Mouse (Mus musculus): ENCODE data around the gene Gpr1. TPM values are rescaled to one million over a fixed set of nuclear protein-coding genes. Genes with fewer than 3 reads are reported as not detected.
A peak's percentile ranks its signal among the peaks of the same experiment; 100 is the strongest.
"Not testable (repeated sequence)": the region's sequence is repeated elsewhere in the genome, so short reads cannot be mapped to it uniquely, and the experiment has no call there.

Gene Gpr1
- polyA plus RNA-seq, 1 experiment from 2014 or later, result 0.71 TPM

DNA sequence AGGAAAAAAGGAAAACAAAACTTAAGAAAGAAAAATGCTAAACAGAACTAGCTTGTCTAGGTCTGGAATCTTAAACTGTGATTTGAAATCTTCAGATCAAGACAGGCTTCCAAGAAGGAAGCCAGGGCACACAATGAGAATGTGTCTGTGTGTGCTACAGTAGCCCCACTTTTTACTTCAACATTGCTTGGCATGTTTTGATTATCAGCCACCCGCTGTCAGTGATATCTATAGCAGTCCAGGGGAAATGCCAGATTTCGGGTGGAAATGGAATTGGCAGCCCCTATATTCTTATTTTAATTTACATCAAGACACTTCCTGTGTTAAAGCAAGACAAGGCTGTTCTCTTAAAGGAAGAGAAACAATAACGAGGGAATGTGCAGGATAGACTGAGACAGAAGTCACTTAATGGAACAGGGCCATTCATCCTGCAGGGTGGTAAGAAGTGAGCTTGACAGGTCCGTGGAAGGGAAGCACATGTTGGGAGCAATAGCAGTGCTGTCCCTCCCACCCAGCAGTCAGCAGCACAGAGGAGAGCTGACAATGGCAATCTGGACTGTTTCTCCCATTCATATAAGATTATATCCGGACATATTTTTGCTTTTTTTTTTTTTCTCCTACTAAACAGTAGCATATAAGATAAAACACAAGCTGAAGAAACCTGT is 18.4 kb downstream of the Gpr1 start:
- H3K9me3 ChIP-seq (ENCODE audit: control insufficient read depth, low read length), result no peaks in the 10 kb centered on the region
- H3K27me3 ChIP-seq (ENCODE audit: control insufficient read depth, insufficient read depth, low read length), result no peaks in the 10 kb centered on the region
- H3K4me3 ChIP-seq (replicated peaks; ENCODE audit: low read depth, low read length), result no peak overlapping the region
- H3K4me1 ChIP-seq (ENCODE audit: control insufficient read depth, insufficient read depth, low read length), result no peaks in the 10 kb centered on the region
- no peak overlapping the region for H3K9ac ChIP-seq (replicated peaks; ENCODE audit: low read length)
- DNase-seq, result no peak
- H3K27ac ChIP-seq (replicated peaks; ENCODE audit: low read depth, low read length), result no peak overlapping the region
- WGBS, result 77% methylated on average over 5 of the region's 5 CpGs
- no peaks in the 10 kb centered on the region for H3K36me3 ChIP-seq (ENCODE audit: control insufficient read depth, insufficient read depth, low read length)
- ATAC-seq (ENCODE audit: low FRiP score, low TSS enrichment), result no peak
- no peak overlapping the region for H3K4me2 ChIP-seq (ENCODE audit: low read length)

DNA sequence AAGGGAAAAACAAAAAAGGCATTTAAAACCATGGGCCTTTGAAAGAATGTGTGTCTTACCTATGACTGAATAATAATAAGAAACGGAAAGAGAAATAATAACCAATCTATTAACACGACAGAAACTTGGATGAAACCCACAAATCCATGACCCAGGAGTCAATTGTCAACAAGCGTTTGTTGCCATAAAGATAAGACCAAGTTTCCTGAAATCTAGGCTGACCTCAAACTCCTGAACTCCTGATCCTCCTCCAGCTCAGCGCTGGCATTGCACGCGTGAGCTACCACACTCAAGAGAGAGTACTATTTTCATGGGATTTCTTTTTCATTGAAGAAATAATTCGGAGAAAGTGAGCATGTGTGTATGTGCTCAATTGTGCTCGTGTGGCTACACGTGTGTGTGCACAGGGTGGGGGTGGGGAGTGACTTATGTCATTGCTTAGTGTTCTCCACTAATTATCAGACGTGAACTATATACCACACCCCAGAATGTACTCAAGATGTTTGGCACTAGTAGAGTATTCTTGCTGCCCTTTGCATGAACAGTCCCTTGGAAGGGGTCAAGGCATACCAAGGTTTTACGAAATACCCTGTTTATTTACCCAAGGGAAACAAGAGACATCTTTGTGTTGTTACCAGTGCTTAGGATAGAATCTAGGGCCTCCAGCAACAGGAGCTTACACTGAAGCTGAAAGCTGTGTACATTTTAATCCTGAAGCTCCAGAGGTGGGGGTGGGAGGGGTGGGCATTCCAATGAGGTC is 21.9 kb downstream of the Gpr1 start:
- ATAC-seq (ENCODE audit: low FRiP score, low TSS enrichment), result no peak
- no peak overlapping the region for H3K9ac ChIP-seq (replicated peaks; ENCODE audit: low read length)
- no peaks in the 10 kb centered on the region for H3K27me3 ChIP-seq (ENCODE audit: control insufficient read depth, insufficient read depth, low read length)
- DNase-seq, result no peak
- WGBS, result 93% methylated on average over 11 of the region's 11 CpGs
- H3K27ac ChIP-seq (replicated peaks; ENCODE audit: low read depth, low read length), result no peak overlapping the region
- no peak overlapping the region for H3K4me3 ChIP-seq (replicated peaks; ENCODE audit: low read depth, low read length)
- H3K9me3 ChIP-seq (ENCODE audit: control insufficient read depth, low read length), result no peaks in the 10 kb centered on the region
- H3K4me2 ChIP-seq (ENCODE audit: low read length), result no peak overlapping the region
- H3K4me1 ChIP-seq (ENCODE audit: control insufficient read depth, insufficient read depth, low read length), result no peaks in the 10 kb centered on the region
- no peaks in the 10 kb centered on the region for H3K36me3 ChIP-seq (ENCODE audit: control insufficient read depth, insufficient read depth, low read length)

DNA sequence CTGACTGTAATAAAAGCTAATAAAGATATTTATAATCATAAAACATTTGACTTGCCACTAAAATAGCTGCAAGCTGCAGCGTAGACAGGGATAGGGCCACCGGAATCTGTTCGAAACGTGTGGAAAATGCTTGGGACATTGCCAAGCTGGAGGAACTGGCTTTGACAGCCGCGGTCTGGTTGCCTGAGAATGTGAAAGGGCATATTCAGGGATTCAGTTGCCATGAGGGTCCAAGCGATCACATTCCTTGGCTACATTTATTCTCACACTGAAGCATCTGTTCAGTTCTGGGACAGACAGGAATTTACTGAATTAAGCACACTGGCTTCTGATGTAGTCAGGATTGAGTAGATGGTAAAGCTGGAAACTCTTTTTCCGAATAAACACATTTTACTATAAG is 23.5 kb downstream of the Gpr1 start:
- no peaks in the 10 kb centered on the region for H3K27me3 ChIP-seq (ENCODE audit: control insufficient read depth, insufficient read depth, low read length)
- H3K9ac ChIP-seq (replicated peaks; ENCODE audit: low read length), result no peak overlapping the region
- H3K4me3 ChIP-seq (replicated peaks; ENCODE audit: low read depth, low read length), result no peak overlapping the region
- H3K9me3 ChIP-seq (ENCODE audit: control insufficient read depth, low read length), result no peaks in the 10 kb centered on the region
- H3K4me1 ChIP-seq (ENCODE audit: control insufficient read depth, insufficient read depth, low read length), result no peaks in the 10 kb centered on the region
- ATAC-seq (ENCODE audit: low FRiP score, low TSS enrichment) (no peak), DNase-seq (peak; percentile 23)
- H3K27ac ChIP-seq (replicated peaks; ENCODE audit: low read depth, low read length), result no peak overlapping the region
- H3K4me2 ChIP-seq (ENCODE audit: low read length), result no peak overlapping the region
- 81% methylated on average over 8 of the region's 8 CpGs for WGBS
- no peaks in the 10 kb centered on the region for H3K36me3 ChIP-seq (ENCODE audit: control insufficient read depth, insufficient read depth, low read length)

DNA sequence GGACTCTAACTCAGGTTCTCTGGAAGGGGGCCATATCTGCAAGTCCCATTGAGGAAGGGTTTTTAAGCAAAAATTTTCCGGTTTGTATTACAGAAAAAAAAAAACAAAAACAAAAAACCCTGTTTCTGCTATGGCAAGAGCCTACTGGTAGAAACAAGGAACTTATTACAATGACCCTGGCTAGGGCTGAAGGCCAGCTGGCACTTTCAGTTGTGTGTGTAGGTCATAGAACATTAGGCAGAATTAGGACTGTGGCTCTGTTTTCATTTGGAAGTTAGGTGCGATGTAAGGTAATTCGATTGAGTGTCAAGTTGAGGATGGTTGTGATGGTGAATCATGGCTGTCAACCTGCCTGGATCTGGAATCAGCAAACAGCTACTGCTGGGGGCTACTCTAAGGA is 25.8 kb downstream of the Gpr1 start:
- no peaks in the 10 kb centered on the region for H3K4me1 ChIP-seq (ENCODE audit: control insufficient read depth, insufficient read depth, low read length)
- no peak overlapping the region for H3K9ac ChIP-seq (replicated peaks; ENCODE audit: low read length)
- DNase-seq (no peak), ATAC-seq (ENCODE audit: low FRiP score, low TSS enrichment) (no peak)
- no peak overlapping the region for H3K4me2 ChIP-seq (ENCODE audit: low read length)
- no peak overlapping the region for H3K27ac ChIP-seq (replicated peaks; ENCODE audit: low read depth, low read length)
- H3K36me3 ChIP-seq (ENCODE audit: control insufficient read depth, insufficient read depth, low read length), result no peaks in the 10 kb centered on the region
- no peak overlapping the region for H3K4me3 ChIP-seq (replicated peaks; ENCODE audit: low read depth, low read length)
- WGBS, result 94% methylated on average over 3 of the region's 3 CpGs
- no peaks in the 10 kb centered on the region for H3K9me3 ChIP-seq (ENCODE audit: control insufficient read depth, low read length)
- no peaks in the 10 kb centered on the region for H3K27me3 ChIP-seq (ENCODE audit: control insufficient read depth, insufficient read depth, low read length)

DNA sequence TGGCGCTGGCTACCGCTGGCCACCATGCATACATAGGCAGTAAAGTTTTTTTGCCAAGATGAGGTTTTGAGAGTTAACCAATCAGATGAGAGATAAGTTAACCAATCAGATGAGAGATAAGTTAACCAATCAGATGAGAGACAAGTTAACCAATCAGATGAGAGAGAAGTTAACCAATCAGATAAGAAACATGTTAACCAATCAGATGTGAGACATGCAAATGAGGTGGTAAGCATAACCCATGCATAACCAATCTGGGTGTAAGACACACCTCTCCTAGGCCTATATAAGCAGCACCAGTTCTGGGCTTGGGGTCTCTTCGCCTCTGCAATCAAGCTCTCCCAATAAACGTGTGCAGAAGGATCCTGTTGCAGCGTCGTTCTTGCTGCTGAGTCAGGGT is 28.9 kb downstream of the Gpr1 start:
- not testable (repeated sequence) for H3K9me3 ChIP-seq (ENCODE audit: control insufficient read depth, low read length); H3K27me3 ChIP-seq (ENCODE audit: control insufficient read depth, insufficient read depth, low read length); DNase-seq; ATAC-seq (ENCODE audit: low FRiP score, low TSS enrichment); H3K4me1 ChIP-seq (ENCODE audit: control insufficient read depth, insufficient read depth, low read length); H3K36me3 ChIP-seq (ENCODE audit: control insufficient read depth, insufficient read depth, low read length); H3K4me3 ChIP-seq (replicated peaks; ENCODE audit: low read depth, low read length); H3K9ac ChIP-seq (replicated peaks; ENCODE audit: low read length); H3K4me2 ChIP-seq (ENCODE audit: low read length); H3K27ac ChIP-seq (replicated peaks; ENCODE audit: low read depth, low read length)
- 99% methylated on average over 6 of the region's 6 CpGs for WGBS

DNA sequence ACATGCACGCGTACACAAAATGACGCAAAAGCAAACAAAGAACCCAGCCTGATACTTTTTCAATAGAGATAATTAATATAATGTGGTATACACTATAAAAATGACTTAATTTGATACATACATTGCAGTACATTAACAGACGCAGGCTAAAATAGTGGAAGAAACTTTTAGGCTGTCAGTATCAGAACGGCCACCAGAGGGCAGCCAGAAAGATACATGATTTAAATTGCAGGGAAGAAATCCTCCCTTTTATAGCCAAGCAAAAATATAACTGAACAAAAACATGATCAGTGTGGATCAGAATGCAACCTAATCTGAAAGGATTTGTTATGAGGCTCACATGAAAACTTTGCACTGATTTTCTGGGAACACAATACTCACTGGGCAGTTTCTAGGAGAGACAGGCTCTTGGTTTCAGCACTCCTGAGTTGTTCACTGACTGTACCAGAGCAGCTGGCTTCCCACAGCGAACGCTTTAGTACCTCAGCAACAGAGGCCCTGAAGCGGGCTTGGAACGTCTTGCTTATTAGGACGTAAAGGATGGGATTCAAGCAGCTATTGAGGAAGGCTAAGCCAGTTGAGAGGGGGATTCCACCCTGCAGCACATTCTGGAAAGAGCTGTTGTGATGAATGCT is 31.6 kb downstream of the Gpr1 start:
- Histone ChIP-seq H3K27ac (replicated peaks; ENCODE audit: low read depth, low read length) (0 out of 2 replicates have a peak overlapping the region, but pooled peaks have one; percentile 32), H3K4me2 (ENCODE audit: low read length) (no peak overlapping the region), H3K27me3 (ENCODE audit: control insufficient read depth, insufficient read depth, low read length) (no peaks in the 10 kb centered on the region), H3K4me1 (ENCODE audit: control insufficient read depth, insufficient read depth, low read length) (peaks cover 3% of the 10 kb centered on the region), H3K9ac (replicated peaks; ENCODE audit: low read length) (no peak overlapping the region), H3K9me3 (ENCODE audit: control insufficient read depth, low read length) (no peaks in the 10 kb centered on the region), H3K36me3 (ENCODE audit: control insufficient read depth, insufficient read depth, low read length) (peaks cover 24% of the 10 kb centered on the region), H3K4me3 (replicated peaks; ENCODE audit: low read depth, low read length) (no peak overlapping the region)
- WGBS, result 54% methylated on average over 10 of the region's 10 CpGs
- ATAC-seq (ENCODE audit: low FRiP score, low TSS enrichment) (no peak), DNase-seq (peak; percentile 87)

DNA sequence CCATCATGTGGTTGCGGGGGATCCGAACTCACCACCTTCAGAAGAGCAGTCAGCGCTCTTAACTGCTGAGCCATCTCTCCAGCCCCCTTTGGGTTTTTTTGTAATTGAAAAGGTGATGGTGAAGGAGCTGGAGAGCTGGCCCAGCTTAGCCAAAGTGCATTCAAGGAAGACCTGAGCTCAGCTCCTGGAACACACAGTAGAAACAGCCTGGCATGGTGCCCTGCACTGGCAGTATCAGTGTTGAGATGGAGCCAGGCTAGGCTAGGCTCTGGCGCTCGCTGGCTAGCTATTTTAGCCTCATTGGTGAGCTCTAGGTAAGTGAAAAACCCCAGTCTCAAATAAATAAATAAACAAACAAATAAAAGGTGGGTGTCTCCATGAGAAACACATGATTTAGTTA is 32.1 kb downstream of the Gpr1 start:
- no peak overlapping the region for H3K9ac ChIP-seq (replicated peaks; ENCODE audit: low read length)
- H3K27ac ChIP-seq (replicated peaks; ENCODE audit: low read depth, low read length), result no peak overlapping the region
- peaks cover 7% of the 10 kb centered on the region for H3K4me1 ChIP-seq (ENCODE audit: control insufficient read depth, insufficient read depth, low read length)
- peak; percentile 24 for DNase-seq
- H3K36me3 ChIP-seq (ENCODE audit: control insufficient read depth, insufficient read depth, low read length), result peaks cover 24% of the 10 kb centered on the region
- WGBS, result 89% methylated on average over 5 of the region's 5 CpGs
- H3K4me3 ChIP-seq (replicated peaks; ENCODE audit: low read depth, low read length), result no peak overlapping the region
- no peak for ATAC-seq (ENCODE audit: low FRiP score, low TSS enrichment)
- H3K4me2 ChIP-seq (ENCODE audit: low read length), result no peak overlapping the region
- H3K27me3 ChIP-seq (ENCODE audit: control insufficient read depth, insufficient read depth, low read length), result no peaks in the 10 kb centered on the region
- no peaks in the 10 kb centered on the region for H3K9me3 ChIP-seq (ENCODE audit: control insufficient read depth, low read length)

DNA sequence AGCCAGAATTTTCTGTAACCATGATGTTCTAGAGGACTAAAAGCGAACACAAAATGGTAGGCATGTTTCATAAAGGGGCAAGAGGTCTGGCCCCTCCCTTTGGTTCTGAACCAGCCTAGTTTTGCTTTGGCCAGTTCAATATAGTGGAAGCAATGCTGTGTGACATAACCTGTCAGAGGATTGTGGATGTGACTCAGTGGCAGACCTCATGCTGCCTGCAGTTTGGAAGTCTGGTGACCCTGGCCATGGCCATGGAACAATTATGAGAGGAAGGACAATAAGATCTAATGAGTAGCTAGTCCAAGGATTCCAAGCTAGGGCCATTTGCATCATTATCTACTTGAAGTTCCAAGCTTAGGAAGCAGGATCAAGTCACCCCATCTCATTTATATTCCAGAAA is 32.9 kb downstream of the Gpr1 start:
- H3K9ac ChIP-seq (replicated peaks; ENCODE audit: low read length), result no peak overlapping the region
- H3K4me3 ChIP-seq (replicated peaks; ENCODE audit: low read depth, low read length), result no peak overlapping the region
- peaks cover 24% of the 10 kb centered on the region for H3K36me3 ChIP-seq (ENCODE audit: control insufficient read depth, insufficient read depth, low read length)
- no peak for ATAC-seq (ENCODE audit: low FRiP score, low TSS enrichment)
- H3K27me3 ChIP-seq (ENCODE audit: control insufficient read depth, insufficient read depth, low read length), result no peaks in the 10 kb centered on the region
- no peak overlapping the region for H3K27ac ChIP-seq (replicated peaks; ENCODE audit: low read depth, low read length)
- H3K4me2 ChIP-seq (ENCODE audit: low read length), result no peak overlapping the region
- no peaks in the 10 kb centered on the region for H3K9me3 ChIP-seq (ENCODE audit: control insufficient read depth, low read length)
- WGBS, result 100% methylated on average over 1 of the region's 1 CpGs
- DNase-seq, result no peak
- H3K4me1 ChIP-seq (ENCODE audit: control insufficient read depth, insufficient read depth, low read length), result peaks cover 7% of the 10 kb centered on the region

Data from midbrain, embryonic 14.5 days (tissue).